Mouse (Mus musculus) lung, postnatal 0 days (tissue): ENCODE measurements around the gene Cobl.

Experiments used
- CTCF ChIP-seq: IDR thresholded peaks from 2 replicates; pipeline ENCODE4 v1.5.1; 2016; ENCODE audit warnings: antibody characterized with exemption, mild to moderate bottlenecking
- EP300 ChIP-seq: IDR thresholded peaks from 2 replicates; pipeline ENCODE4 v1.6.1; 2016; ENCODE audit warnings: antibody characterized with exemption, mild to moderate bottlenecking, control low read depth

DNA sequence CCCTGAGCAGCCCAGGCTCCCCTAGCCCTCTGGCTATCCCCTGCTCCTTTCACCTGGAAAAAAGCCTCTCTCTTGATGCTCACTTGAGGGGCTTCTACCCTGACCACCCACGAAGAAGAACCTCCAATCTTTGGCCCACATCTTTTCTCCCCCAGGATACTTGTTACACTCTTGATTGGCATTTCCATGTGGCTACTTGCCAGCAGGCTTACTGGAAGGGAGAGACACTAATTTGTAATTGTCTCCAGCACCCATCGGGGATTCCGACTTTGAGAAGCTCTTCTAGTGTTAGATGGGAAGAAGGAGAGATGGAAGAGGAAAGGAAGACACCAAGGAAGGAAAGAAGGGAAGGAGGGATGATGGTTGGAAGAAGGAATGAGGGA lies 232.0 kb downstream of the Cobl start:
- no peak for TF ChIP-seq CTCF
- no peak for TF ChIP-seq EP300
